Mouse (Mus musculus): ENCODE data around the gene Cnga2. TPM values are rescaled to one million over a fixed set of nuclear protein-coding genes. Genes with fewer than 3 reads are reported as not detected.

The Cnga2 gene
- polyA plus RNA-seq, 1 experiment from 2014 or later, result 0.10 TPM

DNA sequence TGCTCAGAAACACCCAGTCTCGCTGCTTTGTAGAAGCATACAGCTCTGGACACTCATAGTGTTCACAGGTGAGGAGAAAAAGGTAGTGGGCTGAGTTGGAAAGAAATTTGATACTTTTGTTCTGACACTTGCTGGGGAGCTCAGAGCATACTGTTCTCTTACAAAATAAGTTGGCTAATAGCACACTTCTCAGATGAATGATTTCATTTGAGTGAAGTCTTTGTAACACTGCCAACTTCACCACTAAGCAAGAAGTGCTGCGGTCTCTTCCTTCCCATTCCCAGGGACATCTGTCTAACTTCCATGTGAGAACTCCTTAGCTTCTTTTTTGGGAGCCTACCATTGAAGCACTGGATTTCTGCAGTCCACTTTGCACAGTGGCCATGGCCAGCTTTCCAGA is 8.4 kb upstream of the Cnga2 start:
- no peaks in the 10 kb centered on the region for H3K9me3 ChIP-seq
- no peak overlapping the region for H3K27ac ChIP-seq
- H3K9ac ChIP-seq, result no peak overlapping the region
- H3K27me3 ChIP-seq, result no peaks in the 10 kb centered on the region
- H3K36me3 ChIP-seq, result no peaks in the 10 kb centered on the region
- no peak for ATAC-seq (ENCODE audit: low FRiP score)
- H3K4me2 ChIP-seq, result no peak overlapping the region
- H3K4me1 ChIP-seq (replicated peaks), result no peaks in the 10 kb centered on the region
- no peak overlapping the region for H3K4me3 ChIP-seq
- 90% methylated on average over 2 of the region's 2 CpGs for WGBS

DNA sequence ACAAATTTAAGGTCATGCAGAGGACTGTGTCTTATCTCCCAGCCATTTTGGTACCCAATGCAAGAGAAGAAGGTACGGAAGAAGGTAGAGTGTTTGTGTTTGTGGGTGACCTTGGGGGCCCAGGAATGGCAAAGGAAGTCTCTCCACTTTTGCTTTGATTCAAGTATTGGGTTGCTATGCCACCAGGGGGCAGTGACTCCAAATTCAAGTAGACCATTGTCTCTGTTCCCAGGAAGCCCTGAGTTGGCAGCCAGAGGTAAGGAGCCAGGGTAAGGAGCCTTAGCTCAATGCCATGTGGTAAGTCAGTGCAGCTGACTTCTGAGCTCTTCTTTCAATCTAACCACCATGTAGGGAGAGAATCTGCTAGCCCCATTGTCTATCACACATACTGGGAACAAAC is 7.9 kb upstream of the Cnga2 start:
- Histone ChIP-seq H3K36me3 (no peaks in the 10 kb centered on the region), H3K9me3 (no peaks in the 10 kb centered on the region), H3K4me2 (no peak overlapping the region), H3K9ac (no peak overlapping the region), H3K4me1 (replicated peaks) (no peaks in the 10 kb centered on the region), H3K27me3 (no peaks in the 10 kb centered on the region), H3K4me3 (no peak overlapping the region), H3K27ac (no peak overlapping the region)
- ATAC-seq (ENCODE audit: low FRiP score), result no peak
- 90% methylated on average over 1 of the region's 1 CpGs for WGBS

DNA sequence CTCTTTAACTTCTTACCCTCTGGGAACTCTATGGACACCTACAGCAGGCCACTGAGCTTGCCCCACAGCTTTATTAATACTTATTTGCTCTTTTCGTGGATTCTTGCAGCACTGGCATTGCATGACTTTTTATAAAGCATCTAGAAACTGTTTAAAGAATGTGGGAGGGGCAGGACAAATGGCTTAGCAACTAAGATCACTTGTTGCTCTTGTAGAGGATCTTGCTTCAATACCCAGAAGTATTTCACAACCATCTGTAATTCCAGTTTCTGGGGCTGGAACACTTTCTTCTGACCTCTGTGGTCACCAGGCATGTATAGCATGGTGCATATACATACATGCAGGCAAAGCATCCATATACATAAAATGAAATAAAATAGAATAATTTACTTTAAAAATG is 4.3 kb downstream of the Cnga2 start:
- no peak overlapping the region for H3K4me2 ChIP-seq
- no peaks in the 10 kb centered on the region for H3K27me3 ChIP-seq
- no peaks in the 10 kb centered on the region for H3K9me3 ChIP-seq
- no peak overlapping the region for H3K4me3 ChIP-seq
- no peak overlapping the region for H3K27ac ChIP-seq
- WGBS, result 71% methylated on average over 1 of the region's 1 CpGs
- H3K4me1 ChIP-seq (replicated peaks), result no peaks in the 10 kb centered on the region
- ATAC-seq (ENCODE audit: low FRiP score), result no peak
- H3K36me3 ChIP-seq, result no peaks in the 10 kb centered on the region
- no peak overlapping the region for H3K9ac ChIP-seq

DNA sequence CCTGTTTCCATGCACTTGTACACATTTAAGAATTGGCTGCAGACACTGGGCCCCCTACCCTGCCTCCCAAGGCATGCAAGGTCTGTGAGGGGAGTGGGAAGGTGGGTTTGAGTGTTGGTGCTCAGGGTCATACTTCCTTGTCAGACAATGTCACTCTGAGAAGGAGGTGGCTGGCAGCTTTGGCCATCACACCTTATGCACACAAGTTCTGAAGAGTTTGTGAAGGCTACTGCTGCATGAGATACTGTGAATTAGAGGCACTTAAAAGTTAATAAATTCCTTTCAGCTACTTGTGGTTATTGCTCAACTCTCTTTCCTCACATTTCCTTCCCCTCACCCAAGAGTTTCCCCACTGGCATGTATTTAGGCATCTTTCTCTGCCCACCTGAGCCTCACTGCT is 18.3 kb downstream of the Cnga2 start:
- no peak overlapping the region for H3K9ac ChIP-seq
- no peaks in the 10 kb centered on the region for H3K4me1 ChIP-seq (replicated peaks)
- H3K36me3 ChIP-seq, result no peaks in the 10 kb centered on the region
- ATAC-seq (ENCODE audit: low FRiP score), result no peak
- H3K9me3 ChIP-seq, result no peaks in the 10 kb centered on the region
- H3K4me2 ChIP-seq, result no peak overlapping the region
- H3K27me3 ChIP-seq, result no peaks in the 10 kb centered on the region
- H3K4me3 ChIP-seq, result no peak overlapping the region
- H3K27ac ChIP-seq, result no peak overlapping the region

DNA sequence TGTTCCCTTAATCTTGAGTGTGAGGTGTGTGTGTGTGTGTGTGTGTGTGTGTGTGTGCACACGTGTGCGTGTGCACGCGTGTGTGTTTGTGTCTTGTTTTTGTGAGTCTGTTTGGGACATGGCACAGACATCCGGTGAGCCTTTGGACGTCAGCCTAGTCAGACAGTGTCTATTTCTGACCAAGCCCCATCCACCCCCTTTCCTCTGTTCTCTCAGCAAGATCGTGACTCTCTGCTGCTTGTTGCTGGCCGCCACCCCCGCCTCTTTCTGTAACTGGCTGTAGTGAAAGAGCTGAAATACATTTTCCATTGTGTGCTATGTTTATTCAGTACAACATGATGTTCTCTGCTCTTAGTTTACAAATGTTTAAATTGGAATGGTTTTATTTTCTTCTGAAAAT is 20.6 kb downstream of the Cnga2 start:
- H3K27ac ChIP-seq, result no peak overlapping the region
- no peaks in the 10 kb centered on the region for H3K36me3 ChIP-seq
- H3K27me3 ChIP-seq, result no peaks in the 10 kb centered on the region
- peak; percentile 43; the same call in 1 of the 2 replicates for ATAC-seq (ENCODE audit: low FRiP score)
- H3K4me1 ChIP-seq (replicated peaks), result no peaks in the 10 kb centered on the region
- no peak overlapping the region for H3K4me2 ChIP-seq
- H3K4me3 ChIP-seq, result no peak overlapping the region
- no peak overlapping the region for H3K9ac ChIP-seq
- 43% methylated on average over 9 of the region's 9 CpGs for WGBS
- H3K9me3 ChIP-seq, result no peaks in the 10 kb centered on the region

DNA sequence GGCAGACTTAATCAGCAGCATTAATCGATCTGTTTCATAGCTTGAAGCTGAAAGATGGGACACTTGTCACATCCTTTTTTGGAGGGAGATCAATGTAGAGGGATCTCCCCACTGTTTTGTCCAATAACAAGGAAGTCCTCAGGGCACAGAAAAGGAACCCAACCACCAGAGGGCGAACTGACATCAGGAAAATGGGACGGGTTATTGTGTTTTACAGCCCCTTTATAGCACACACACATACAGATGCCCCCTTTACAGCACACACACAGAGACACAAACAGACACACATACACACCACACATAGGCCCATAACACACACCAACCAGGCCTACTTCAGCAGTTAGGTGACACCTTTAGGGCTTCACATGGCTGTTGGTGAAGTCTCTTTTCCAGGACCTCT is 21.2 kb downstream of the Cnga2 start:
- whole genome bisulfite sequencing, result 23% methylated on average over 3 of the region's 3 CpGs
- no peaks in the 10 kb centered on the region for H3K27me3 ChIP-seq
- no peaks in the 10 kb centered on the region for H3K4me1 ChIP-seq (replicated peaks)
- H3K27ac ChIP-seq, result no peak overlapping the region
- no peaks in the 10 kb centered on the region for H3K9me3 ChIP-seq
- no peak; the same call in 1 of the 2 replicates for ATAC-seq (ENCODE audit: low FRiP score)
- H3K36me3 ChIP-seq, result no peaks in the 10 kb centered on the region
- H3K4me2 ChIP-seq, result no peak overlapping the region
- no peak overlapping the region for H3K4me3 ChIP-seq
- H3K9ac ChIP-seq, result no peak overlapping the region

DNA sequence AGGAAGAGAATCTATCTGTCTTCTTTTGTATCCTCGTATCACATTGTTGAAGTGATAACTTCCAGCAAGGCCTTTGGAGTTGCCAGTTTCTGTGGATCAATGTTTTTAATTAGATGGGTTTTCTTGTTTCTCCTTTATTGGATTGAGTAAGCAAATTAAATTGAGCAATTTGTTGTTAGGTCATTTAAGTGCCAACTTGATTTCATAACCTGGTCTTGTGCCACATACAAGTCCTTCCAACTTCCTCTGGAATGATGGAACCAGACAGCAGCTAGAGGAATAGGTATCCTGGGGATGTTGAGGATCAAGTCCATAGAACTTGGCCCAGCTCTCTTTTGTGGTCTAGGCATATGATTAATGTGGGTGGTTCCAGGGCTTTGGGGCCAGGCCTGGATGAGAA is 30.6 kb downstream of the Cnga2 start:
- no peak overlapping the region for H3K4me2 ChIP-seq
- 57% methylated on average over 1 of the region's 1 CpGs for WGBS
- ATAC-seq (ENCODE audit: low FRiP score), result no peak

DNA sequence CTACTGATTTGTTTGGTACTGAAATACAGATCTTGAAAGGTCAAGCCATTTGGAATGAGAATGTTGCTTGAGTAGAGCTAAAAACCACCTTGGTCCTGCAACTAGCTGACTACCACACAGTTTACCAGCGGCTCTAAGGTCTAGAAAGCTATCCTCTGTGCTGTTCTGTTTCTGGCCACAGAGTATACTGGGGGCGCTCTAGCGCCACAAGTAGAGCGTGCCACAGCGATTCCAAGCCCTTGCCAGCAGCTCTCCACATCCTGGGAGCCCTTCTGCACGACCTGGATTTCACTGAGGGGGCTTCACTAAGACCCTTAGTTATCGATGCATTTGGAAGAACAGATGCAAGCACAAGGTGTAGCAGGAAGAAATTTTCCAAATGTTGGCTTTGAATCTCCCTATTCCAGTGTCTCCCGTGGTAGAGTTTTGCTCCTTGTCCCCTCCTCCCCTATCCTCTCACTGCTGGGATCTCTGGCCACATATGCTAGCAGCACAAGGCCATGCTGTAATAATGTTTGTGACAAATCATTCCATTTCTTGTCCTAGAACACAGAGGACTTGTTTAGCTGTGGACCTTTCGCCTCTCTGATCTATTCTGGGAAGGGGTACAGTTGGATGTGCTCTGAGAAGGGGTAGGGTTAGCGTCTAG is 31.2 kb downstream of the Cnga2 start:
- H3K4me2 ChIP-seq, result no peak overlapping the region
- no peak overlapping the region for H3K9ac ChIP-seq
- no peaks in the 10 kb centered on the region for H3K9me3 ChIP-seq
- H3K4me3 ChIP-seq, result no peak overlapping the region
- 0 out of 2 replicates have a peak, but pooled peaks have one; percentile 69 for ATAC-seq (ENCODE audit: low FRiP score)
- H3K36me3 ChIP-seq, result no peaks in the 10 kb centered on the region
- no peaks in the 10 kb centered on the region for H3K27me3 ChIP-seq
- H3K27ac ChIP-seq, result no peak overlapping the region
- no peaks in the 10 kb centered on the region for H3K4me1 ChIP-seq (replicated peaks)
- WGBS, result 40% methylated on average over 10 of the region's 10 CpGs

More for the DNA sequence above, 30.6 kb downstream of the Cnga2 start:
- Histone ChIP-seq H3K27me3 (no peaks in the 10 kb centered on the region), H3K9me3 (no peaks in the 10 kb centered on the region), H3K4me3 (no peak overlapping the region), H3K36me3 (no peaks in the 10 kb centered on the region), H3K4me1 (replicated peaks) (no peaks in the 10 kb centered on the region), H3K27ac (no peak overlapping the region), H3K9ac (no peak overlapping the region)

DNA sequence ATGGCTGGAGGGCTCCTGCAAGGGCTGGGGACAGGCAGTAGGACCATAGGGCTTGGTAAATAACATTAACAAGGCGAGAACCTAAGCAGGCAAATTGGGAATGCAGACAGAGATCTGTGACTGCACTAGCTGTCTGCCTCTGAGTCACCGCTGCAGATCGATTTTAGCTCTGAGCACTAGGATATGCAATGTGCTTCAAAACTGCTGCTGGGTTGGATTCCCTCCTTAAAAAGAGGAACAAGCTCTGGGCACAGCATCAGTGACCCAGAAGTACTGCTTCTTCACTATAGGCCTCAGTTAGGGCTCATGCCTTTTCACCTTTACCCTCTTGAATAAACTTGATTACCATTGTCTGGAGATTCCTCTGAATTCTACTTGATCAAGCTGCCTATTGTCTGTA is 31.9 kb downstream of the Cnga2 start:
- no peak for ATAC-seq (ENCODE audit: low FRiP score)
- Histone ChIP-seq H3K4me3 (no peak overlapping the region), H3K27ac (no peak overlapping the region), H3K36me3 (no peaks in the 10 kb centered on the region), H3K9me3 (no peaks in the 10 kb centered on the region), H3K4me2 (no peak overlapping the region), H3K4me1 (replicated peaks) (no peaks in the 10 kb centered on the region), H3K27me3 (no peaks in the 10 kb centered on the region), H3K9ac (no peak overlapping the region)
- WGBS, result 66% methylated on average over 3 of the region's 3 CpGs

DNA sequence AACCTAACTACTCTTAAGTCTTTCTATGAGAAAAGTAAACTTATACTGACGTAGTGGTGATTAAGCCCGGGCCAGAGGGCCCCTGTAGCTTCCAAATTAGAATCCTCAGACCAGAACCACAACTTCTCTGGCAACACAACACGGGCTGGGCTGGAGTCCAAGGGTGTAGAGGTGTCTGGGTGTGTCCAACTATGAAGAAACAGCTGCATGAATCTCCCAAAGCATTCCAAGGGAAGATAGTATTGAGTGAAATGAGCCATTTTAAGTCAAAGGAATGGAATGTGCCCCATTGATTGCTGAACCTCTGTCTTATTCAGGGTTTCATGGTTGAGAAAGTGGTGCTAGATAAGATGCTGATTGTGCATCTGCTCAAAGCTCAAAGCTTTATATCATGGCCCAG is 52.4 kb downstream of the Cnga2 start:
- H3K27me3 ChIP-seq, result no peaks in the 10 kb centered on the region
- H3K9ac ChIP-seq, result no peak overlapping the region
- H3K9me3 ChIP-seq, result no peaks in the 10 kb centered on the region
- H3K36me3 ChIP-seq, result no peaks in the 10 kb centered on the region
- no peak for ATAC-seq (ENCODE audit: low FRiP score)
- 57% methylated on average over 3 of the region's 3 CpGs for WGBS
- no peak overlapping the region for H3K4me3 ChIP-seq
- H3K4me2 ChIP-seq, result no peak overlapping the region
- no peaks in the 10 kb centered on the region for H3K4me1 ChIP-seq (replicated peaks)
- H3K27ac ChIP-seq, result no peak overlapping the region

DNA sequence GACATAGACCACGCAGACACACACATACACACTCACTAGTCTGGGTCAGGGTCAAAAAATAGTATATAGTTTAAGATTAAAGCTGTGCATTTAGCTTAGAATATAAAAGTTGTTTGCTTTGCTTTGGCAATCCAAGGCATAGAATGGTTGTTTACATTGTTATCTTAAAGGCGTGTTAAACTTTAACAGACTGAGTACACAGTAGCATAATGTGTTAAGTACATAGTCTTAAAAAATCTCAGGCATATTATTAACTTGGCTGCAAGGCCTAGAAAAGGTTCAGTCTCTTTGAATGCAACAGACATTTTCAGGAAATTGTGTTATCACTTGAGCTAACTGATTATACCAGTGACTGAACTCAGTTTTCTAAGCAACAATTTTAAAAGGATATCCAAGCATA is 56.3 kb downstream of the Cnga2 start:
- ATAC-seq (ENCODE audit: low FRiP score), result no peak
- WGBS, result 90% methylated on average over 2 of the region's 2 CpGs

More for the DNA sequence above, 56.3 kb downstream of the Cnga2 start:
- H3K4me2 ChIP-seq, result no peak overlapping the region
- H3K4me3 ChIP-seq, result no peak overlapping the region
- H3K36me3 ChIP-seq, result no peaks in the 10 kb centered on the region
- H3K4me1 ChIP-seq (replicated peaks), result no peaks in the 10 kb centered on the region
- no peak overlapping the region for H3K27ac ChIP-seq
- no peaks in the 10 kb centered on the region for H3K27me3 ChIP-seq
- H3K9me3 ChIP-seq, result no peaks in the 10 kb centered on the region
- no peak overlapping the region for H3K9ac ChIP-seq
